Mouse (Mus musculus) heart, adult 2 months (tissue): ENCODE results near the gene Top2b. TPM values are rescaled to one million over a fixed set of nuclear protein-coding genes. Genes with fewer than 3 reads are reported as not detected.

Experiments used
- DNase-seq, 2 experiments: peaks; one replicate each; pipeline ENCODE4 v3.0.0; 2021
- H3K27ac ChIP-seq: fragments of 200-600 bp; 2 replicates; pipeline ENCODE4 v1.8.1; 2022
- H3K27me3 ChIP-seq: fragments of 200-500 bp; 2 replicates; pipeline ENCODE4 v1.6.1; 2012; ENCODE audit warnings: mild to moderate bottlenecking, low read length, inconsistent platforms, mixed read lengths; ENCODE audit not compliant: control insufficient read depth, insufficient read depth
- H3K36me3 ChIP-seq: fragments of 200-500 bp; 2 replicates; pipeline ENCODE4 v1.6.1; 2012; ENCODE audit warnings: low read length, inconsistent platforms; ENCODE audit not compliant: control insufficient read depth, insufficient read depth
- H3K4me1 ChIP-seq: fragments of 200-500 bp; 2 replicates; pipeline ENCODE4 v1.6.1; 2011; ENCODE audit warnings: low read length; ENCODE audit not compliant: control insufficient read depth, insufficient read depth
- H3K4me3 ChIP-seq: fragments of 200-600 bp; 2 replicates; pipeline ENCODE4 v1.8.1; 2022
- H3K79me2 ChIP-seq: fragments of 200-500 bp; replicated peaks from 2 replicates; pipeline ENCODE4 v1.6.1; 2012; ENCODE audit warnings: mild to moderate bottlenecking, inconsistent platforms, low read length, moderate library complexity, mixed read lengths; ENCODE audit not compliant: control insufficient read depth, insufficient read depth
- H3K9ac ChIP-seq: fragments of 200-500 bp; 2 replicates; pipeline ENCODE4 v1.6.1; 2012; ENCODE audit warnings: low read depth, mild to moderate bottlenecking, control low read depth, inconsistent platforms, low read length, mixed read lengths
- CTCF ChIP-seq: fragments of 200-600 bp; IDR thresholded peaks from 2 replicates; pipeline ENCODE4 v1.8.1; 2022; ENCODE audit warnings: antibody characterized with exemption, mild to moderate bottlenecking, moderate library complexity
- EP300 ChIP-seq: fragments of 200-500 bp; IDR thresholded peaks from 2 replicates; pipeline ENCODE4 v1.6.1; 2011; ENCODE audit warnings: low read depth, low read length, control low read depth; ENCODE audit not compliant: insufficient read depth
- POLR2A ChIP-seq: fragments of 200-500 bp; IDR thresholded peaks from 2 replicates; pipeline ENCODE4 v1.6.1; 2011; ENCODE audit warnings: mild to moderate bottlenecking, low read depth, low read length, control low read depth; ENCODE audit not compliant: insufficient read depth
- WGBS: fragments of 180-500 bp; shearing (Covaris S2); methylation state at CpG from one replicate; pipeline ENCODE4 v1.1.7; 2018; 5-methylcytosine and 5-hydroxymethylcytosine counted together
- intact Hi-C: fragments of 180-260 bp; cut with DNase I; formaldehyde crosslinking; loops from one replicate; pipeline ENCODE4 v1.15.1; 2025
- polyA plus RNA-seq: library from polyadenylated mRNA; depleted of rRNA; stranded (reverse); fragments of >200 nt; gene quantifications from 2 replicates; pipeline ENCODE4 v1.2.3, GENCODE M21; 2012; rRNA removed
- total RNA-seq, 2 experiments: library from RNA; stranded (reverse); gene quantifications; 2 replicates each; pipeline ENCODE4 v1.2.3; 2021

The Top2b gene
- total and polyA plus RNA-seq, 3 experiments, result 9.9 to 55.1 (median 49.1) TPM

GRCm38 (mm10) chr14:16479521-16479920, 114.5 kb downstream of the Top2b start:
- no peak for DNase-seq
- no peak for TF ChIP-seq EP300
- Histone ChIP-seq H3K4me3 (no peak overlapping the region), H3K36me3 (peaks cover 9% of the 10 kb centered on the region), H3K27ac (no peak overlapping the region; the same call in 1 of the 2 replicates), H3K27me3 (no peaks in the 10 kb centered on the region), H3K4me1 (peaks cover 16% of the 10 kb centered on the region), H3K9ac (no peak overlapping the region), H3K79me2 (no peaks in the 10 kb centered on the region)
- WGBS, result 73% methylated on average over 2 of the region's 2 CpGs
- intact Hi-C loops, result no loop called here

- intact Hi-C loops, result no loop called here
- Histone ChIP-seq H3K27me3 (no peaks in the 10 kb centered on the region), H3K79me2 (no peaks in the 10 kb centered on the region), H3K4me3 (no peak overlapping the region), H3K27ac (no peak overlapping the region), H3K4me1 (peaks cover 19% of the 10 kb centered on the region), H3K9ac (no peak overlapping the region), H3K36me3 (peaks cover 9% of the 10 kb centered on the region)
- TF ChIP-seq EP300, result no peak
- no peak for TF ChIP-seq POLR2A
- TF ChIP-seq CTCF, result no peak
- no peak for DNase-seq
- WGBS, result 81% methylated on average over 6 of the region's 6 CpGs
These were observed 115.6 kb downstream of the Top2b start for GRCm38 (mm10) chr14:16480621-16481020.

GRCm38 (mm10) chr14:16483656-16484380, 118.8 kb downstream of the Top2b start:
- no peak overlapping the region for H3K4me3 ChIP-seq
- intact Hi-C loops, result no loop called here

More at GRCm38 (mm10) chr14:16483656-16484380, 118.8 kb downstream of the Top2b start:
- H3K27ac ChIP-seq, result peak overlapping the region; percentile 49
- peaks cover 19% of the 10 kb centered on the region for H3K4me1 ChIP-seq
- H3K36me3 ChIP-seq, result peaks cover 7% of the 10 kb centered on the region
- no peaks in the 10 kb centered on the region for H3K79me2 ChIP-seq
- no peak overlapping the region for H3K9ac ChIP-seq
- DNase-seq, result peak in 1 of 2 experiments; percentile 29
- H3K27me3 ChIP-seq, result no peaks in the 10 kb centered on the region
- TF ChIP-seq CTCF (no peak), EP300 (no peak), POLR2A (no peak)
- 42% methylated on average over 8 of the region's 8 CpGs for WGBS

Other genes starting within 250 kb of the Top2b start
- gene Ngly1, start 115.9 kb upstream of the Top2b start, total RNA-seq, result 10 to 100 TPM; 30.7 to 31.2 TPM
- 19.2 and 22.6 TPM in 2 replicates for gene Ngly1, start 115.9 kb upstream of the Top2b start, polyA plus RNA-seq
- 10 to 100 TPM; 19.5 to 23.0 TPM for gene Oxsm, start 115.4 kb upstream of the Top2b start, total RNA-seq
- gene Oxsm, start 115.4 kb upstream of the Top2b start, polyA plus RNA-seq, result 12.7 and 22.2 TPM in 2 replicates